Mouse (Mus musculus) heart, postnatal 25 days (tissue): ENCODE results near the gene Gm10721. TPM values are rescaled to one million over a fixed set of nuclear protein-coding genes. Genes with fewer than 3 reads are reported as not detected.
"Not testable (repeated sequence)": the region's sequence is repeated elsewhere in the genome, so short reads cannot be mapped to it uniquely, and the experiment has no call there.

ENCODE experiments used
- DNase-seq: peaks from one replicate; pipeline ENCODE4 v3.0.0; 2022; ENCODE audit warnings: low spot score
- intact Hi-C: fragments of 180-260 bp; cut with DNase I; formaldehyde crosslinking; loops from one replicate; pipeline ENCODE4 v1.15.1; 2025
- microRNA-seq: library from miRNA; unstranded; fragments of <30 nt; microRNA quantifications from one replicate; pipeline ENCODE4 v1.2.0, GENCODE M21; 2022
- total RNA-seq, 2 experiments: library from RNA; stranded (reverse); gene quantifications; 2 replicates each; pipeline ENCODE4 v1.2.3; 2021

Gm10721 gene
- total RNA-seq, 2 experiments from 2014 or later: 0.78 TPM; not detected in 1

GRCm38 (mm10) chr9:3023985-3024648, 11.2 kb downstream of the Gm10721 start:
- intact Hi-C loops: not testable (repeated sequence)
- DNase-seq: peak; percentile 99

GRCm38 (mm10) chr9:3024912-3025467, 12.1 kb downstream of the Gm10721 start, which contains the start of gene Gm10717:
TSS of gene Gm10717 (plus strand) at chr9:3025417.
- intact Hi-C loops: not testable (repeated sequence)
- peak; percentile 19 for DNase-seq

GRCm38 (mm10) chr9:3025653-3026052, 12.7 kb downstream of the Gm10721 start:
- intact Hi-C loops: not testable (repeated sequence)
- DNase-seq: peak; percentile 46

- intact Hi-C loops: not testable (repeated sequence)
Observed at GRCm38 (mm10) chr9:3026136-3026535, 13.2 kb downstream of the Gm10721 start.

GRCm38 (mm10) chr9:3026741-3027140, 13.8 kb downstream of the Gm10721 start:
- intact Hi-C loops, DNase-seq: not testable (repeated sequence)

More at GRCm38 (mm10) chr9:3026136-3026535, 13.2 kb downstream of the Gm10721 start:
- not testable (repeated sequence) for DNase-seq

- intact Hi-C loops, DNase-seq: not testable (repeated sequence)
Observed at GRCm38 (mm10) chr9:3027200-3027599, 14.3 kb downstream of the Gm10721 start.

- DNase-seq: peak; percentile 2
- intact Hi-C loops: not testable (repeated sequence)
Observed at GRCm38 (mm10) chr9:3029276-3030000, 16.5 kb downstream of the Gm10721 start.

- intact Hi-C loops, DNase-seq: not testable (repeated sequence)
Observed at GRCm38 (mm10) chr9:3030677-3031318, 17.9 kb downstream of the Gm10721 start.

GRCm38 (mm10) chr9:3034299-3034698, 21.4 kb downstream of the Gm10721 start, which contains the start of gene Gm17535:
TSS of gene Gm17535 (plus strand) at chr9:3034599.
- intact Hi-C loops, DNase-seq: not testable (repeated sequence)

GRCm38 (mm10) chr9:3036577-3036976, 23.6 kb downstream of the Gm10721 start, which contains the start of gene Gm10715:
TSS of gene Gm10715 (plus strand) at chr9:3036877.
- DNase-seq, intact Hi-C loops: not testable (repeated sequence)

GRCm38 (mm10) chr9:3038161-3038560, 25.2 kb downstream of the Gm10721 start:
- intact Hi-C loops, DNase-seq: not testable (repeated sequence)

Small RNA genes within 50 kb of the gene (microRNA-seq; reads per million reads assigned to microRNA genes)
- not detected for gene Mir101c

Other genes starting within 250 kb of the Gm10721 start
- not detected for gene Gm10722, start 12.2 kb upstream of the Gm10721 start, total RNA-seq
- gene Gm11168, start 9.8 kb upstream of the Gm10721 start, total RNA-seq: not detected
- gene Gm10720, start 2.5 kb downstream of the Gm10721 start, total RNA-seq: not detected
- not detected for gene Gm10719, start 4.3 kb downstream of the Gm10721 start, total RNA-seq
- gene Gm10718, start 10.4 kb downstream of the Gm10721 start, total RNA-seq: not detected
- gene Gm10717, start 12.3 kb downstream of the Gm10721 start, total RNA-seq: not detected
- not detected for gene Gm17535, start 21.5 kb downstream of the Gm10721 start, total RNA-seq
- gene Gm10715, start 23.7 kb downstream of the Gm10721 start, total RNA-seq: not detected